Mouse (Mus musculus) testis, adult 2 months (tissue): Measurements from ENCODE around the gene Rtbdn. TPM values are rescaled to one million over a fixed set of nuclear protein-coding genes. Genes with fewer than 3 reads are reported as not detected.

Experiments
- H3K27ac ChIP-seq: fragments of 200-500 bp; 2 replicates; pipeline ENCODE4 v1.5.1; 2012; ENCODE audit warnings: low read depth, low read length; ENCODE audit not compliant: control insufficient read depth, insufficient read depth
- H3K27me3 ChIP-seq: fragments of 200-500 bp; 2 replicates; pipeline ENCODE4 v1.6.1; 2012; ENCODE audit warnings: mild to moderate bottlenecking, low read length, moderate library complexity; ENCODE audit not compliant: control insufficient read depth, insufficient read depth
- H3K36me3 ChIP-seq: fragments of 200-500 bp; 2 replicates; pipeline ENCODE4 v1.6.1; 2012; ENCODE audit warnings: mild to moderate bottlenecking, low read length; ENCODE audit not compliant: control insufficient read depth, insufficient read depth
- H3K4me1 ChIP-seq: fragments of 200-500 bp; 2 replicates; pipeline ENCODE4 v1.6.1; 2012; ENCODE audit warnings: low read length; ENCODE audit not compliant: control insufficient read depth, insufficient read depth
- H3K4me3 ChIP-seq: fragments of 200-500 bp; 2 replicates; pipeline ENCODE4 v1.5.1; 2012; ENCODE audit warnings: low read depth, mild to moderate bottlenecking, low read length, moderate library complexity, mixed read lengths; ENCODE audit not compliant: control insufficient read depth
- CTCF ChIP-seq: fragments of 200-500 bp; IDR thresholded peaks from 2 replicates; pipeline ENCODE4 v1.5.1; 2012; ENCODE audit warnings: low read depth, mild to moderate bottlenecking, inconsistent platforms, low read length, moderate library complexity; ENCODE audit not compliant: control insufficient read depth, insufficient read depth, insufficient replicate concordance
- POLR2A ChIP-seq: fragments of 200-500 bp; IDR thresholded peaks from 2 replicates; pipeline ENCODE4 v1.6.1; 2012; ENCODE audit warnings: low read depth, mild to moderate bottlenecking, inconsistent platforms, low read length, moderate library complexity; ENCODE audit not compliant: control insufficient read depth
- polyA plus RNA-seq: library from polyadenylated mRNA; depleted of rRNA; stranded (reverse); fragments of >200 nt; gene quantifications from 2 replicates; pipeline ENCODE4 v1.2.3, GENCODE M21; 2012; rRNA removed

Gene Rtbdn
- polyA plus RNA-seq, 1 experiment: 0.32 TPM

DNA sequence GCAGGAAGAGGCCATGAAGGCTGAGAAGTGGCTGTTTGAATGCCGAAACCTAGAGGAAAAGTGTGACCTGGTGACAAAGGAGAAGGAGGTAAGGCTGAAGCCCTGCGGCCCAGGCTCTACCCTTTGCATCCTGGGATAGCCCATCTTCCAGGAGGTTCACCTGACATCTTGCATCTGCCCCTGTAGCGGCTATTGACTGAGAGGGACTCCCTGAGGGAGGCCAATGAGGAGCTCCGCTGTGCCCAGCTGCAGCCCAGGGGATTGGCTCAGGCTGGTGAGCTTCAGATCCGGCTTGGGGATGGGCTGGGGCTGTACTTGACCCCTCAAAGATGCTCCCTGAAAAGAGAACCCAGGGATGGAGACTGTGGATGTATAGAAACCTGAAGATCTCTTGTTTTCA, 50.2 kb downstream of the Rtbdn start:
- H3K27ac ChIP-seq: no peak overlapping the region
- H3K36me3 ChIP-seq: no peaks in the 10 kb centered on the region
- no peak for TF ChIP-seq POLR2A
- TF ChIP-seq CTCF: no peak
- H3K4me3 ChIP-seq: peak overlapping the region; percentile 56
- H3K4me1 ChIP-seq: peaks cover 16% of the 10 kb centered on the region
- no peaks in the 10 kb centered on the region for H3K27me3 ChIP-seq

DNA sequence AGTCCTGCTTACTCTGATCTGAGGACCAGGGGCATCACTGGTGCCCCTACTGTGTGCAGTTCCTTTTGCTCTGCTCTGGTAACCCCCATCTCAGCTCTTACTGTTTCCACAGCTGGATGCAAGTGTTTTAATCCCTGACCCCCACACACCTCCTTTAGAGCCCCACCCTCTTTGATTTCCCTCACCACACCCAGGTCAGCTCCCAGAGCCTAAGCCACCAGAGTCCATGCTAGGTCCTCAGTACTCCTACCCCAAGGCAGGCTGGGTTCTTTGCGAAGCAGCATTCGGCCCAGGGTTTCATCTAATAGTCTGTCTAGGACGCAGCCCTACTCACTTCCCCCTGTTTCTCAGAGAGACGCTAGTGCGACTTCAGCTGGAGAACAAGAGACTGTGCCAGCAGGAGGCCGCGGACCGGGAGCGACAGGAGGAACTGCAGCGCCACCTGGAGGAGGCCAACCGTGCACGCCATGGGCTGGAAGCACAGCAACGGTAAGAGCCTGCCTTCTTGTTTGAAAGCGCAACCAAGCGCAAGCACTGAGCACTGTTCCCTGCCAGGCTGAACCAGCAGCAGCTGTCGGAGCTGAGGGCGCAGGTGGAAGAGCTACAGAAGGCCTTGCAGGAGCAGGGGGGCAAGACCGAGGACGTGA, 51.0 kb downstream of the Rtbdn start:
- H3K27ac ChIP-seq: no peak overlapping the region
- TF ChIP-seq CTCF (peak; percentile 87; the same call in 1 of the 2 replicates), POLR2A (no peak)
- H3K4me3 ChIP-seq: peak overlapping the region; percentile 56

More for the DNA sequence above, 51.0 kb downstream of the Rtbdn start:
- Histone ChIP-seq H3K27me3 (no peaks in the 10 kb centered on the region), H3K36me3 (no peaks in the 10 kb centered on the region), H3K4me1 (peaks cover 16% of the 10 kb centered on the region)

Other genes starting within 250 kb of the Rtbdn start
- gene Lyl1, start 245.5 kb upstream of the Rtbdn start, polyA plus RNA-seq: 0.93 and 1.2 TPM in 2 replicates
- gene G430095P16Rik, start 224.0 kb upstream of the Rtbdn start, polyA plus RNA-seq: 0.32 TPM in 2 replicates
- 4.3 and 5.0 TPM in 2 replicates for gene Nfix, start 146.6 kb upstream of the Rtbdn start, polyA plus RNA-seq
- 27.1 and 29.7 TPM in 2 replicates for gene Dand5, start 124.2 kb upstream of the Rtbdn start, polyA plus RNA-seq
- gene Gadd45gip1, start 115.5 kb upstream of the Rtbdn start, polyA plus RNA-seq: 9.4 and 12.0 TPM in 2 replicates
- gene Rad23a, start 106.3 kb upstream of the Rtbdn start, polyA plus RNA-seq: 106 and 110 TPM in 2 replicates
- 318 and 384 TPM in 2 replicates for gene Calr, start 100.1 kb upstream of the Rtbdn start, polyA plus RNA-seq
- 50.4 and 55.7 TPM in 2 replicates for gene Farsa, start 90.0 kb upstream of the Rtbdn start, polyA plus RNA-seq
- 101 and 138 TPM in 2 replicates for gene Syce2, start 74.9 kb upstream of the Rtbdn start, polyA plus RNA-seq
- gene Gcdh, start 53.1 kb upstream of the Rtbdn start, polyA plus RNA-seq: 8.1 and 10.5 TPM in 2 replicates
- 0.36 and 0.48 TPM in 2 replicates for gene Klf1, start 45.1 kb upstream of the Rtbdn start, polyA plus RNA-seq
- 1.6 and 2.1 TPM in 2 replicates for gene Dnase2a, start 38.4 kb upstream of the Rtbdn start, polyA plus RNA-seq
- gene Mast1, start 9.6 kb upstream of the Rtbdn start, polyA plus RNA-seq: 1.5 and 1.6 TPM in 2 replicates
- 477 and 542 TPM in 2 replicates for gene Gm49661, start 22.4 kb downstream of the Rtbdn start, polyA plus RNA-seq
- 59.6 and 68.5 TPM in 2 replicates for gene Prdx2, start 22.6 kb downstream of the Rtbdn start, polyA plus RNA-seq
- gene Rnaseh2a, start 22.8 kb downstream of the Rtbdn start, polyA plus RNA-seq: 1,424 and 1,585 TPM in 2 replicates
- 5.7 and 9.3 TPM in 2 replicates for gene Junb, start 31.7 kb downstream of the Rtbdn start, polyA plus RNA-seq
- gene Hook2, start 43.6 kb downstream of the Rtbdn start, polyA plus RNA-seq: 55.4 and 62.0 TPM in 2 replicates
- 0.08 TPM in 1 of 2 replicates, not detected in the other for gene Best2, start 67.5 kb downstream of the Rtbdn start, polyA plus RNA-seq
- 203 and 208 TPM in 2 replicates for gene Asna1, start 78.3 kb downstream of the Rtbdn start, polyA plus RNA-seq
- 82.1 and 88.6 TPM in 2 replicates for gene Trir, start 79.8 kb downstream of the Rtbdn start, polyA plus RNA-seq
- 44.7 and 44.9 TPM in 2 replicates for gene Tnpo2, start 89.9 kb downstream of the Rtbdn start, polyA plus RNA-seq
- gene Fbxw9, start 113.1 kb downstream of the Rtbdn start, polyA plus RNA-seq: 83.8 and 91.5 TPM in 2 replicates
- gene Gm5741, start 121.0 kb downstream of the Rtbdn start, polyA plus RNA-seq: not detected in 2 replicates
- 20.0 and 22.2 TPM in 2 replicates for gene Dhps, start 124.8 kb downstream of the Rtbdn start, polyA plus RNA-seq
- gene Wdr83os, start 133.7 kb downstream of the Rtbdn start, polyA plus RNA-seq: 32.1 and 32.6 TPM in 2 replicates
- 21.1 and 21.4 TPM in 2 replicates for gene Wdr83, start 134.3 kb downstream of the Rtbdn start, polyA plus RNA-seq
- 19.3 and 19.6 TPM in 2 replicates for gene Man2b1, start 136.3 kb downstream of the Rtbdn start, polyA plus RNA-seq
- 0.21 and 0.24 TPM in 2 replicates for gene Zfp791, start 176.1 kb downstream of the Rtbdn start, polyA plus RNA-seq
- gene Cks1brt, start 204.9 kb downstream of the Rtbdn start, polyA plus RNA-seq: not detected in 2 replicates